In the genomic region with DNA sequence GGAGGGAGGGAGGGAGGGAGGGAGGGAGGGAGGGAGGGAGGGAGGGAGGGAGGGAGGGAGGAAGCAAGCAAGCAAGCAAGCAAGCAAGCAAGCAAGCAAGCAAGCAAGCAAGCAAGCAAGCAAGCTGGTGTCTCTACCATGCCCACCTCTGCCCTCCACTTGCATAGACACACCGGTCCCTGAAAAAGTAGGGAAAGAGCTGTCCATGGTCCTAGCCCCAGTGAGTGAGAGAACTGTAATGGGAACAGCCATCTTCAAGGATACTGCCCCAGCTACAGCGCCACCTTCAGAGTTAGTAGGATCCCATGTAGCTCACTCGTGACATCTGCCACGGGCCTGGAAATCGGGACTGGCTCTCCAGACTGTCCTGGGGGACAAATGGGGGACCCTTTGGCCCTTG, we compare ENCODE assay signal across 11 mouse cellular contexts. TPM values are rescaled to one million over a fixed set of nuclear protein-coding genes. Genes with fewer than 3 reads are reported as not detected.
DNase-seq lines count a peak whose midpoint lies in the region.
"Had no signal": no experiment of that assay in that cellular context is flagged by ENCODE, and none has a peak within 500 bp of the region (broad histone marks: within the 10 kb centered on the region; RNA-seq: fewer than 3 reads in every experiment).

No protein-coding gene starts in this region.

- DNase-seq in adrenal gland, postnatal 14 days: peak; percentile 34
- DNase-seq in adrenal gland, postnatal 4 days (ENCODE audit: low spot score in 2 of 2): no peak
- DNase-seq in retina, embryonic 14.5 days (ENCODE audit: low spot score): peak; percentile 28
- DNase-seq in retina, postnatal 1 day: no peak
- DNase-seq in embryo, embryonic 9.5 days (ENCODE audit: extremely low spot score): peak; percentile 31
- peak; percentile 57 for DNase-seq in mesoderm, embryonic 11.5 days (ENCODE audit: low read depth, low spot score)
- DNase-seq in left cerebral cortex, adult 18-20 months (ENCODE audit: low spot score in 2 of 2): no peak
- no peak for DNase-seq in cerebellum, adult 9-10 months
- DNase-seq: gastrocnemius, adult 2 months; heart, postnatal 14 days; kidney, adult 9 months had no signal

RNA-seq across cellular contexts. Expression of gene Pebp1, which starts 22.7 kb away (rescaled TPM):
- total RNA-seq in adrenal gland, postnatal 14 days (2021): 832 and 835 TPM in 2 replicates
- total RNA-seq in adrenal gland, postnatal 4 days (2021): 1,000 to 10,000 TPM in 1 of 2 experiments, 100 to 1,000 TPM in 1; 992 to 1,042 TPM
- 100 to 1,000 TPM; 712 to 741 TPM for total RNA-seq in left cerebral cortex, adult 18-20 months (2021)

RNA-seq across cellular contexts. Expression of gene Vsig10, which starts 54.2 kb away (rescaled TPM):
- 18.5 and 21.6 TPM in 2 replicates for total RNA-seq in adrenal gland, postnatal 14 days (2021)
- 10 to 100 TPM; 48.3 to 51.8 TPM for total RNA-seq in adrenal gland, postnatal 4 days (2021)
- total RNA-seq in left cerebral cortex, adult 18-20 months (2021): 1 to 10 TPM; 1.8 to 2.2 TPM

Comparison
In these comparisons a context has a peak if more than half of its experiments do, and no peak if none do; other contexts are left out.
1. DNase-seq: peak in adrenal gland, postnatal 14 days (single experiment), retina, embryonic 14.5 days (single experiment), embryo, embryonic 9.5 days (single experiment) and mesoderm, embryonic 11.5 days (single experiment); none in adrenal gland, postnatal 4 days (0 of 2), retina, postnatal 1 day (single experiment), left cerebral cortex, adult 18-20 months (0 of 2) and cerebellum, adult 9-10 months (single experiment).